Mouse (Mus musculus) monocyte, adult 59 days (primary cell): ENCODE data around the gene Crip1. TPM values are rescaled to one million over a fixed set of nuclear protein-coding genes. Genes with fewer than 3 reads are reported as not detected.

ENCODE experiments used
- total RNA-seq, 2 experiments: library from RNA; stranded (reverse); gene quantifications; one replicate each; pipeline ENCODE4 v1.2.4; 2023

Crip1 gene
- 1,000 to 10,000 TPM; 2,128 to 2,165 TPM for total RNA-seq

GRCm38 (mm10) chr12:113146112-113147057 lies at the start of gene Crip1:
TSS of gene Crip1 (plus strand) at chr12:113146316.

GRCm38 (mm10) chr12:113097749-113098281 lies 48.3 kb upstream of the Crip1 start, which contains the start of gene Mta1:
TSS of gene Mta1 (plus strand) at chr12:113098278.

GRCm38 (mm10) chr12:113139908-113140615 lies 6.1 kb upstream of the Crip1 start, which contains the start of gene Crip2:
TSS of gene Crip2 (plus strand) at chr12:113140236.

GRCm38 (mm10) chr12:113155887-113156539 lies 9.9 kb downstream of the Crip1 start, which contains the start of gene Tedc1:
TSS of gene Tedc1 (plus strand) at chr12:113156421.

GRCm38 (mm10) chr12:113185442-113186291 lies 39.6 kb downstream of the Crip1 start, which contains the start of gene Tmem121:
TSS of gene Tmem121 (plus strand) at chr12:113185930.

Other genes with a start within 250 kb of the Crip1 start
- gene Jag2, start 216.5 kb upstream of the Crip1 start, total RNA-seq, result 1 to 10 TPM; 3.6 to 4.5 TPM
- 10 to 100 TPM; 11.6 to 13.5 TPM for gene Nudt14, start 204.2 kb upstream of the Crip1 start, total RNA-seq
- gene Btbd6, start 169.8 kb upstream of the Crip1 start, total RNA-seq, result 1 to 10 TPM; 3.8 to 4.5 TPM
- 100 to 1,000 TPM in 1 of 2 experiments, 10 to 100 TPM in 1; 93.0 to 106 TPM for gene Brf1, start 145.6 kb upstream of the Crip1 start, total RNA-seq
- gene Pacs2, start 131.8 kb upstream of the Crip1 start, total RNA-seq, result 100 to 1,000 TPM; 145 to 154 TPM
- 1 to 10 TPM; 1.4 to 2.2 TPM for gene Tex22, start 71.8 kb upstream of the Crip1 start, total RNA-seq
- 10 to 100 TPM; 40.3 to 40.7 TPM for gene Mta1, start 48.0 kb upstream of the Crip1 start, total RNA-seq
- gene Crip2, start 6.1 kb upstream of the Crip1 start, total RNA-seq, result 10 to 100 TPM; 69.7 to 70.5 TPM
- gene Tedc1, start 10.1 kb downstream of the Crip1 start, total RNA-seq, result 1 to 10 TPM; 5.4 to 6.7 TPM
- not detected for gene Tmem121, start 39.6 kb downstream of the Crip1 start, total RNA-seq